Mouse (Mus musculus) central nervous system, embryonic 11.5 days (tissue): ENCODE data around the gene Zfp13. TPM values are rescaled to one million over a fixed set of nuclear protein-coding genes. Genes with fewer than 3 reads are reported as not detected.

ENCODE experiments used
- polyA plus RNA-seq: library from polyadenylated mRNA; depleted of rRNA; stranded (reverse); fragments of >200 nt; gene quantifications from 2 replicates; pipeline ENCODE4 v1.2.3, GENCODE M21; 2012; rRNA removed

The Zfp13 gene
- polyA plus RNA-seq: 30.8 and 32.9 TPM in 2 replicates

DNA sequence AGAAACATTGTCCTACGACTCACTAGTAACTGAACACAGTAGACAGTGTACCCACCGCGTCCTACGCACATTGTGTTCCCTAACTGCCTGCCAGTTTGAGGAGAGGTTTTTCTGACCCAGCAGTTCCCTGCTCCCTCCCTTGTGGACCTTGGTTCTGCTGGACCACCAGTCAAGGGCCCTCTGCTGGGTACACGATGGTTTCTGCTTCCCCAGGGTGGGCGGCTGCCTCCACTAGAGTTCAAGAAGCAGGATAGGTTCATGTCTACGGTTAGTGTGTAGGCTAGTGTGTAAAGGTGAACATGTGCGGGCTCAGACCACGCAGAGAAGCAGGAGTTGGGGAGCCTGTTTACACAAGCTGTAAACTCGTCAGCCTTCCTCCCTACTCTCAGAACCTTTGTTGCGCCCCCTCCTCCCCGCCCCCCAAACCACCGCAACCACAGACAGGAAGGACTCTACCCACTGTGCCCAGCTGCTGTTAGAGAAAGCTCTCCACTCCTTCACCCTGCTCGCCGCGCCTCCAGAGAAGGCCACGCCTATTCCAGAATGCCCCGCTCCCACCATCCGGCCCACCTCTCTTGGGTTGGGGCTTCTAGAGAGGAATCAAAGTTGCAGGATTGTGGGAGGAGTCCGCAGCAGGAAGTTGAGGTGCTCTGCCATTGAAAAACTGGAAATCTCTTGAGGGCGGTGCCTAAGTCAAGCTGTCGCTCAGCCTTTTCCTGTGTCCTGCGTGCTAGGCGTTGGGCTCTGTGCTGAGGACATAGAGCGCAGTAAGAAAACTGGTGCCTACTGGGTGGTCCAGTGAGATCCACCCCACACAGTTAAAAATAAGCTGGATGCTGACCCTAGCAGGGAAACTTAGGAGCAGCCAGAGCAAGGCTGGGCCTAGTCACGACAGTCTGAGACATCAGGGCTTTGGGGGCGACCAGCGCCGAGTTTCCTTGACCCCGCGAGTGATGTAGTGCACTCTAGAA, at the start of gene Zfp13:
Gene Zfp13 (minus strand): TSS at position 906 of the 971 bp plus-strand sequence.

DNA sequence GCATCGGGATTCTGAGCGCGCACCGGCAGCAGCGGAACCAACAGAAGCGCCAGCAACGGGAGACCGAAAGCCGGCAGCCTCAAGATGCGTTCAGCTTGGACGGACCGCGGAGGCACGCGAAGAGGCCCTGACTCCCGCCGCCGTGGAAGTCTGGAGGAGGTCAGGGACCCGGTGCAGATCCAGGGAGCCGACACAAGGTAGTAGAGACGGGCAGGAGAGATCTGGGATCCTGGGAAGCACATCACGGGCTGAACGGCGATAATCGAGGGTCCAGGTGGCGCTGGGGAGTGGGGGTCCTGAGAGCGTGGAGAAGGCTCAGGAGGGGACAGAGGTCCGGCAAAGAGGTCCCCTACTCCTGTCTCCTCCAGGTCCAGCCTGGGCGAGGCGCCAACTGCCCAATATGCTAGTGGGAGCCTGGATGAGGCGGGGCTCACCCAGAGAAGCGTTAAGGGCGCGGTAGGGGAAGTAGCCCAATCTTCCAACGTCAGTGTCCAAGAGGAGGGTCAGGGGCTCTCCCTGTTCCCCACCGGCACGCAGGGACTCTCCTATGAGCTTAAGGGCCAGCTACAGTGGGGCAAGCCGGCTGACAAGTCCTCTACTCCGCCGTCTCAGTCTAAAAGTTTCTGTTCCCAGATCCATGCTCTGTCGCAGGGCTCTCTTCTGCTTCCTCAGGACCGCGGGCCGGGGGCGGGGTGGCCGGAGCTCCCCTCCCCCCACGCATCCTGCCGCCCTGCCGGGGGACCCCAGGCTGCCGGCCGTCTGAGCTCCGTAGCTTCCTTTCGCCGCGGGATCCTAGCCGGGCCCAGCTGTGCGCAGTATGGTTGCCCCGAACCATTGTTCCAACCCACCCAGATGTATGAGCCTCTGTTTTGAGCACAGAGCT, 45.6 kb upstream of the Zfp13 start, which contains the start of gene Mmp25:
Gene Mmp25 (minus strand): TSS at position 665 of the 883 bp plus-strand sequence.

DNA sequence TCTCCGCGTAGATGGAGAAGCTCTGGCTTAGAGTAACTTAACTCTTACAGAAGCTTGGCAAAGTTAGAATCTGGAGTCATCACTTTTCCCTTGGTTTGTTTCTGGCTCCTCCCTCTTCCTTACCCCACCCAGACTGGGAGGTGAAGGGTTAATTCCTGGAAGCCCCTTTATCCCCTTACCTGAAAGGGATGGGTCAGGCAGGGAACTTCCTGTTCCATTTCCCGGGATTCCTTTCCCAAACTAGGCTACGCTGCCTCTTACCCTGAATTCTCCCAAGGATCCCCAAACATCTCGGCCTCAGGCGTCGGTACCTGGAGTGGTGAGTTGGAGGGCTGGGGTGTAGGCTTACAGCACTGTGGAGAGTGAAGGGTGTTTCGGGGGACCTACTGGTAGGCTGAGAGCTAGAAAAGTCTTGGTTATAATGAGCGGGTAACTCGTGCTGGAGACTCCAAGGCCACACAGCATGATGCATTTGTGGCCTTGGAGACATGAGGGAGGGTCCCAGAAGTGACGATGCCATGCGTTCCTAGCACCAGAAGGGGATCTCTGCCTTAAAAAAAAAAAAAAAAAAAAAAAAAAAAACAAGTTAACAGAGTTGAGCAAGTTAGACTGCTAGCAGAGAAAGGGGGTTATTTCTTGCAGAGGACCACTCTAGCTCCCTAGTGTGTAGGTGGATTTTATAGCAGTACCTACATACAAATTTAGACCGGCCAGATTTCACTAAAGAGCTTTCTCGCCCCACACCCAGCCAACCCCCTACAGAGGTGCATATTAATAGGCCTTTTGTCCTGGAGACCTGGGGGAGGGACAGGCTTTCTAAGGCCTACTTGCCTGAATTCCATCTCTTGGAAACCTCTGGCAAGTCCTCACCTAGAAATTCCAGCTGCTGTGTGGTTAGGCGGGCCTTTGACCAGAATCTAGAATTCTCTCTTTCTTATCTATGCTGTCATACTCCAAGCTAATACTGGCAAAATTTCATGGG, 1.6 kb upstream of the Zfp13 start, which contains the start of gene Zscan10:
Gene Zscan10 (plus strand): TSS at position 216 of the 982 bp plus-strand sequence.

DNA sequence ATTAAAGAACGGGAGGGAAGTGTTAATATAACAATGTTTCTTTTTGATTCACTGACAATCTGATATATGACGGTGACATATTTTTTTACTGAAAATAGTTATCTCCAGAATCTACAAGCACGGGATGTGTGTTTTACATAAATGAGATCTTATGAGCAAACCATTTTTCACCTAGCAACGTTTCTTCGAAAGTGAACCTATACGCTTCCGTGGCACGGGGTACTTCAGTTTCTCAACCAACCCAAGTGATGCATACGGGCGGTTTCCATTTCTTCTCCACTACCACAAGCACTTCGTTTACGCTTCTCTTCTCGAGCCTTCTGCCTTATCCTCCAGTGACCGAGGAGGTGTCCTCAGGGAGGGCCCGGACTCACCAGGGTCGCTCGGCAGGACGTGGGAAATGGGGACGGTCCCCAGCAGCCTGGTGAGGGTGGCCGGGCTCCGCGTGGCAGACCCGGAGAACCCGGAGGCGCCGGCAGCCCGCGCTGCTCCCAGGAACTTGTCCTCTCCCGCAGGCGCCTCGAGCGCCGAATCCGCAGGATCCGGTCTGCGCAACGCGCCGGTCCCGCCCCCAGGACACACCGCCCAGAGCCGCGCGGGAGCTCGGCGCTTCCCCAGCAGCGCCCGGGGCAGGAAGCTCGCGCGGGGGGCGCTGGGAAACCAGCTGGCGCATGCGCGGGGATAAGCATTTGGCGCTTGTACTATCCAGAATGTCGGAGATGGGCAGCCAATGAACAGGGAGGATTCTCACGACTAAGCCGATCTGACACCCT, 35.5 kb downstream of the Zfp13 start, which contains the start of gene Zfp213:
Gene Zfp213 (minus strand): TSS at position 644 of the 773 bp plus-strand sequence.

Other genes starting within 250 kb of the Zfp13 start
- not detected in 2 replicates for gene Vmn2r116, start 214.9 kb downstream of the Zfp13 start, polyA plus RNA-seq
- not detected in 2 replicates for gene Vmn2r117, start 119.8 kb downstream of the Zfp13 start, polyA plus RNA-seq
- gene Zfp213, start 35.2 kb downstream of the Zfp13 start, polyA plus RNA-seq: 16.3 and 16.4 TPM in 2 replicates
- 0.38 and 0.57 TPM in 2 replicates for gene Zscan10, start 1.4 kb upstream of the Zfp13 start, polyA plus RNA-seq
- 0.74 and 1.1 TPM in 2 replicates for gene Mmp25, start 45.8 kb upstream of the Zfp13 start, polyA plus RNA-seq
- gene Bicdl2, start 61.0 kb upstream of the Zfp13 start, polyA plus RNA-seq: 0.19 and 0.22 TPM in 2 replicates
- 35.1 and 40.8 TPM in 2 replicates for gene Hcfc1r1, start 74.1 kb upstream of the Zfp13 start, polyA plus RNA-seq
- gene Thoc6, start 74.4 kb upstream of the Zfp13 start, polyA plus RNA-seq: 44.0 and 45.6 TPM in 2 replicates
- 2.3 and 3.4 TPM in 2 replicates for gene Tnfrsf12a, start 78.0 kb upstream of the Zfp13 start, polyA plus RNA-seq
- gene Cldn6, start 79.8 kb upstream of the Zfp13 start, polyA plus RNA-seq: 4.8 and 12.5 TPM in 2 replicates
- gene Cldn9, start 84.5 kb upstream of the Zfp13 start, polyA plus RNA-seq: 1.6 and 2.8 TPM in 2 replicates
- gene 1520401A03Rik, start 123.3 kb upstream of the Zfp13 start, polyA plus RNA-seq: 0.05 and 1.1 TPM in 2 replicates
- 45.2 and 56.0 TPM in 2 replicates for gene Pkmyt1, start 126.8 kb upstream of the Zfp13 start, polyA plus RNA-seq
- 12.7 and 14.2 TPM in 2 replicates for gene Paqr4, start 141.4 kb upstream of the Zfp13 start, polyA plus RNA-seq
- gene Kremen2, start 146.3 kb upstream of the Zfp13 start, polyA plus RNA-seq: 1.4 and 6.2 TPM in 2 replicates
- 83.3 and 88.4 TPM in 2 replicates for gene Flywch1, start 172.1 kb upstream of the Zfp13 start, polyA plus RNA-seq
- gene Flywch2, start 186.6 kb upstream of the Zfp13 start, polyA plus RNA-seq: 28.6 and 30.1 TPM in 2 replicates
- 640 and 782 TPM in 2 replicates for gene Srrm2, start 191.0 kb upstream of the Zfp13 start, polyA plus RNA-seq
- gene Elob, start 229.6 kb upstream of the Zfp13 start, polyA plus RNA-seq: 524 and 676 TPM in 2 replicates
- 0.26 and 0.46 TPM in 2 replicates for gene Prss33, start 236.6 kb upstream of the Zfp13 start, polyA plus RNA-seq
- 0.06 TPM in 1 of 2 replicates, not detected in the other for gene Prss32, start 244.4 kb upstream of the Zfp13 start, polyA plus RNA-seq
- 1.2 and 3.0 TPM in 2 replicates for gene Prss41, start 244.7 kb upstream of the Zfp13 start, polyA plus RNA-seq